Mouse (Mus musculus) neural tube, embryonic 11.5 days (tissue): Measurements from ENCODE around the gene Aff2. TPM values are rescaled to one million over a fixed set of nuclear protein-coding genes. Genes with fewer than 3 reads are reported as not detected.

ENCODE experiments used
- ATAC-seq: fragments of 200-750 bp; cut with Nextera tagmentation; 2 replicates; pipeline ENCODE4 v1.8.0; 2017; ENCODE audit warnings: moderate number of reproducible peaks, mild to moderate bottlenecking, moderate TSS enrichment, moderate library complexity; ENCODE audit not compliant: insufficient read depth, low FRiP score, low TSS enrichment
- DNase-seq: peaks from one replicate; pipeline ENCODE4 v3.0.0-alpha.2; 2015; ENCODE audit warnings: low spot score
- H3K27ac ChIP-seq: fragments of 300-500 bp; sonication (generic); 2 replicates; pipeline ENCODE4 v1.5.1; 2014; ENCODE audit warnings: low read depth, mild to moderate bottlenecking, low read length
- H3K27me3 ChIP-seq: fragments of 300-500 bp; sonication (generic); 2 replicates; pipeline ENCODE4 v1.6.1; 2014; ENCODE audit warnings: mild to moderate bottlenecking, low read length, mixed read lengths; ENCODE audit not compliant: control insufficient read depth, insufficient read depth
- H3K36me3 ChIP-seq: fragments of 300-500 bp; sonication (generic); 2 replicates; pipeline ENCODE4 v1.6.1; 2014; ENCODE audit warnings: mild to moderate bottlenecking, low read length, moderate library complexity, mixed read lengths; ENCODE audit not compliant: control insufficient read depth, insufficient read depth
- H3K4me1 ChIP-seq: fragments of 300-500 bp; sonication (generic); 2 replicates; pipeline ENCODE4 v1.6.1; 2014; ENCODE audit warnings: low read length, mixed read lengths; ENCODE audit not compliant: control insufficient read depth, insufficient read depth
- H3K4me2 ChIP-seq: fragments of 300-500 bp; sonication (generic); 2 replicates; pipeline ENCODE4 v1.6.1; 2014; ENCODE audit warnings: low read depth, mild to moderate bottlenecking, moderate library complexity
- H3K4me3 ChIP-seq: fragments of 300-500 bp; sonication (generic); 2 replicates; pipeline ENCODE4 v1.5.1; 2014; ENCODE audit warnings: low read depth, low read length
- H3K9ac ChIP-seq: fragments of 300-500 bp; sonication (generic); 2 replicates; pipeline ENCODE4 v1.6.1; 2014; ENCODE audit warnings: mild to moderate bottlenecking, low read length
- H3K9me3 ChIP-seq: fragments of 300-500 bp; sonication (generic); 2 replicates; pipeline ENCODE4 v1.6.1; 2016; ENCODE audit warnings: low read length; ENCODE audit not compliant: control insufficient read depth
- WGBS: fragments of 180-500 bp; shearing (Covaris S2); extraction: QIAGEN DNeasy Blood & Tissue Kit; methylation state at CpG from one replicate; pipeline ENCODE4 v1.1.7; 2014; 5-methylcytosine and 5-hydroxymethylcytosine counted together
- polyA plus RNA-seq: library from polyadenylated mRNA; unstranded; fragments of >200 nt; fragmentation: Nextera tagmentation; extraction: Ambion mirVana; gene quantifications from 2 replicates; pipeline ENCODE4 v1.2.1, GENCODE M21; 2014

Gene Aff2
- polyA plus RNA-seq, 1 experiment from 2014 or later = 12.7 TPM

- WGBS = 91% methylated on average over 2 of the region's 2 CpGs
These were observed 455.0 kb downstream of the Aff2 start for GRCm38 (mm10) chrX:69815054-69815453.

DNA sequence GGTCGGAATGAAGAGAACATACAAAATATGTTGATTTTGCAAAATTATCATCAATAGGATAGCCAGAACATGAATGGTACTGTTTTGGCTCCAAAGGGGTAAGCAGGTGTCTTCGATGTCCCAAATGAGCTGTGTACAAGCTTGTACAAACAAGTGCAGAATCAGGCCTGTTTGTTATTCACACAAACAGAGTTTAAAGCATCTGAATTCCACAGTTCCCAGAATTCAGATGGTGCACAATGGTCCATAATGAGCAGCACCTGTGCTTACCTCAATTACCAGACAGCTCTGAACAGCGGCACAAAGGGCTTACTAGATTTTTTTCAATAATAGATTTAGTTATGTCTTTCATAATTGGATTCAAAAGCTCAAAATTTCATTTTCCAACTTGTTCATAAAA lies 457.6 kb downstream of the Aff2 start:
- Histone ChIP-seq H3K9me3 (no peaks in the 10 kb centered on the region), H3K4me2 (no peak overlapping the region), H3K9ac (no peak overlapping the region), H3K4me1 (no peaks in the 10 kb centered on the region), H3K4me3 (no peak overlapping the region), H3K27me3 (no peaks in the 10 kb centered on the region), H3K36me3 (no peaks in the 10 kb centered on the region), H3K27ac (no peak overlapping the region)
- DNase-seq (no peak), ATAC-seq (no peak)
- 85% methylated on average over 3 of the region's 3 CpGs for WGBS

More at GRCm38 (mm10) chrX:69815054-69815453, 455.0 kb downstream of the Aff2 start:
- no peak for DNase-seq
- Histone ChIP-seq H3K4me3 (no peak overlapping the region), H3K9ac (no peak overlapping the region), H3K27me3 (no peaks in the 10 kb centered on the region), H3K9me3 (no peaks in the 10 kb centered on the region), H3K4me2 (no peak overlapping the region), H3K36me3 (no peaks in the 10 kb centered on the region), H3K4me1 (no peaks in the 10 kb centered on the region), H3K27ac (no peak overlapping the region)
- no peak for ATAC-seq

DNA sequence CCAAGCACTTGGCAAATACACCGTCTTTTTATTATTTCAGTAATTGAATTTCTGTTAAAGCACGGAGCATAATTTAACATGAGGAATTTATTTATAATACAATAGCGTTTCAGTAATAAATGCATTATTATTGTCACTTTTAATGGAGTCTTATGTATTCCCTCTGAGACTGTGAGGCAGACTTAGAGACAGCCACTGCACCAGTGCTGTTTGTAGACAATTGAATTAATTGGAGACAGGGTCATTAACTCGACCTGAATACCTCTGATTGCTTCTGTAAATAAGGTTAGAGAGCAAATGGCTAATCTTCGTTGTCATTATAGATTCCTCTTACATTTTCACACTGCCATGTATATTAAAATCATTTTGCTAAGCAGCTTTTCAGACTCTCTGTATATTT lies 458.1 kb downstream of the Aff2 start:
- Histone ChIP-seq H3K27ac (no peak overlapping the region), H3K27me3 (no peaks in the 10 kb centered on the region), H3K36me3 (no peaks in the 10 kb centered on the region), H3K4me1 (no peaks in the 10 kb centered on the region), H3K9ac (no peak overlapping the region), H3K4me3 (no peak overlapping the region), H3K9me3 (no peaks in the 10 kb centered on the region), H3K4me2 (no peak overlapping the region)
- 67% methylated on average over 5 of the region's 5 CpGs for WGBS
- ATAC-seq (no peak), DNase-seq (no peak)

- Histone ChIP-seq H3K9me3 (no peaks in the 10 kb centered on the region), H3K4me1 (no peaks in the 10 kb centered on the region), H3K36me3 (no peaks in the 10 kb centered on the region), H3K9ac (no peak overlapping the region), H3K27ac (no peak overlapping the region), H3K4me2 (no peak overlapping the region), H3K4me3 (no peak overlapping the region), H3K27me3 (no peaks in the 10 kb centered on the region)
- ATAC-seq = no peak
- DNase-seq = no peak
- WGBS = 96% methylated on average over 5 of the region's 5 CpGs
These were observed 507.5 kb downstream of the Aff2 start for GRCm38 (mm10) chrX:69867601-69868000.

- Histone ChIP-seq H3K4me2 (no peak overlapping the region), H3K27ac (no peak overlapping the region), H3K36me3 (no peaks in the 10 kb centered on the region), H3K27me3 (no peaks in the 10 kb centered on the region), H3K9ac (no peak overlapping the region), H3K4me3 (no peak overlapping the region), H3K4me1 (no peaks in the 10 kb centered on the region), H3K9me3 (no peaks in the 10 kb centered on the region)
- WGBS = 56% methylated on average over 3 of the region's 3 CpGs
- ATAC-seq = peak; percentile 61; the same call in 1 of the 2 replicates
- no peak for DNase-seq
These were observed 531.6 kb downstream of the Aff2 start for GRCm38 (mm10) chrX:69891713-69892112.
